Mouse (Mus musculus): Measurements from ENCODE around the gene Mtss1l.

Gene Mtss1l

GRCm38 (mm10) chr8:110738591-110739195 is 17.4 kb downstream of the Mtss1l start:
- DNase-seq (ENCODE audit: low spot score) = no peak

GRCm38 (mm10) chr8:110740629-110741175 is 19.4 kb downstream of the Mtss1l start:
- no peak for DNase-seq (ENCODE audit: low spot score)

- no peak for DNase-seq (ENCODE audit: low spot score)
These were observed 20.7 kb downstream of the Mtss1l start for GRCm38 (mm10) chr8:110741816-110742451.

- DNase-seq (ENCODE audit: low spot score) = no peak
These were observed 21.2 kb downstream of the Mtss1l start for GRCm38 (mm10) chr8:110742452-110742818.

- no peak for DNase-seq (ENCODE audit: low spot score)
These were observed 23.9 kb downstream of the Mtss1l start for GRCm38 (mm10) chr8:110745162-110745561.

GRCm38 (mm10) chr8:110746661-110747060 is 25.4 kb downstream of the Mtss1l start:
- no peak for DNase-seq (ENCODE audit: low spot score)

- no peak for DNase-seq (ENCODE audit: low spot score)
These were observed 28.4 kb downstream of the Mtss1l start for GRCm38 (mm10) chr8:110749500-110750170.

- DNase-seq (ENCODE audit: low spot score) = no peak
These were observed 29.0 kb downstream of the Mtss1l start for GRCm38 (mm10) chr8:110750269-110750668.

- no peak for DNase-seq (ENCODE audit: low spot score)
These were observed 30.2 kb downstream of the Mtss1l start for GRCm38 (mm10) chr8:110751490-110751889.

GRCm38 (mm10) chr8:110754713-110755112 is 33.4 kb downstream of the Mtss1l start:
- DNase-seq (ENCODE audit: low spot score) = no peak

- DNase-seq (ENCODE audit: low spot score) = no peak
These were observed 34.4 kb downstream of the Mtss1l start for GRCm38 (mm10) chr8:110755511-110756170.

- no peak for DNase-seq (ENCODE audit: low spot score)
These were observed 34.9 kb downstream of the Mtss1l start for GRCm38 (mm10) chr8:110756196-110756595.

GRCm38 (mm10) chr8:110760280-110760940 is 39.1 kb downstream of the Mtss1l start:
- DNase-seq (ENCODE audit: low spot score) = no peak

GRCm38 (mm10) chr8:110761185-110761584 is 39.9 kb downstream of the Mtss1l start:
- DNase-seq (ENCODE audit: low spot score) = no peak

- DNase-seq (ENCODE audit: low spot score) = no peak
These were observed 40.7 kb downstream of the Mtss1l start for GRCm38 (mm10) chr8:110761988-110762387.

- no peak for DNase-seq (ENCODE audit: low spot score)
These were observed 43.4 kb downstream of the Mtss1l start for GRCm38 (mm10) chr8:110764671-110765070.

- DNase-seq (ENCODE audit: low spot score) = no peak
These were observed 46.0 kb downstream of the Mtss1l start for GRCm38 (mm10) chr8:110767261-110767660.

- no peak for DNase-seq (ENCODE audit: low spot score)
These were observed 51.2 kb downstream of the Mtss1l start for GRCm38 (mm10) chr8:110772452-110772851.

- DNase-seq (ENCODE audit: low spot score) = no peak
These were observed 52.8 kb downstream of the Mtss1l start for GRCm38 (mm10) chr8:110774047-110774446.

- no peak for DNase-seq (ENCODE audit: low spot score)
These were observed 53.4 kb downstream of the Mtss1l start for GRCm38 (mm10) chr8:110774725-110775124.

- peak; percentile 65 for DNase-seq (ENCODE audit: low spot score)
These were observed 54.0 kb downstream of the Mtss1l start for GRCm38 (mm10) chr8:110775316-110775715.

GRCm38 (mm10) chr8:110775721-110776120 is 54.4 kb downstream of the Mtss1l start:
- DNase-seq (ENCODE audit: low spot score) = no peak
